Mouse (Mus musculus) adipose tissue, adult 10 weeks (tissue): ENCODE data around the gene 2010005H15Rik. TPM values are rescaled to one million over a fixed set of nuclear protein-coding genes. Genes with fewer than 3 reads are reported as not detected.

ENCODE experiments used
- polyA plus RNA-seq: library from polyadenylated mRNA; stranded (reverse); fragments of 350-450 nt; fragmentation: Illumina TruSeq; extraction: RNeasy Lipid Tissue Mini Kit (QIAGEN cat#74804); gene quantifications from one replicate; pipeline ENCODE4 v1.2.3, GENCODE M21; 2014; ENCODE audit warnings: low read depth, low replicate concordance

Gene 2010005H15Rik
- polyA plus RNA-seq: not detected

GRCm38 (mm10) chr16:36221168-36221567 lies at the start of gene 2010005H15Rik:
Gene 2010005H15Rik, plus strand, starts transcription at chr16:36221468.

GRCm38 (mm10) chr16:36183912-36184311 lies 37.4 kb upstream of the 2010005H15Rik start, which contains the start of gene Gm5483:
Gene Gm5483, plus strand, starts transcription at chr16:36184212.

GRCm38 (mm10) chr16:36209967-36210453 lies 11.3 kb upstream of the 2010005H15Rik start, which contains the start of gene Gm5416:
Gene Gm5416, plus strand, starts transcription at chr16:36210403.

GRCm38 (mm10) chr16:36276796-36277195 lies 55.5 kb downstream of the 2010005H15Rik start, which contains the start of gene Stfa1:
Gene Stfa1, plus strand, starts transcription at chr16:36276951.

Other genes starting within 250 kb of the 2010005H15Rik start
- 23.0 TPM for gene Kpna1, start 242.7 kb upstream of the 2010005H15Rik start, polyA plus RNA-seq
- 6.1 TPM for gene Wdr5b, start 180.3 kb upstream of the 2010005H15Rik start, polyA plus RNA-seq
- 102 TPM for gene Fam162a, start 149.9 kb upstream of the 2010005H15Rik start, polyA plus RNA-seq
- gene Ccdc58, start 149.8 kb upstream of the 2010005H15Rik start, polyA plus RNA-seq: 25.4 TPM
- gene Csta1, start 90.2 kb upstream of the 2010005H15Rik start, polyA plus RNA-seq: not detected
- gene Stfa2l1, start 64.7 kb upstream of the 2010005H15Rik start, polyA plus RNA-seq: not detected
- not detected for gene Gm5483, start 37.3 kb upstream of the 2010005H15Rik start, polyA plus RNA-seq
- not detected for gene Gm5416, start 11.1 kb upstream of the 2010005H15Rik start, polyA plus RNA-seq
- gene Stfa1, start 55.5 kb downstream of the 2010005H15Rik start, polyA plus RNA-seq: not detected
- gene BC117090, start 112.9 kb downstream of the 2010005H15Rik start, polyA plus RNA-seq: not detected
- gene BC100530, start 146.3 kb downstream of the 2010005H15Rik start, polyA plus RNA-seq: not detected
- not detected for gene Stfa2, start 187.0 kb downstream of the 2010005H15Rik start, polyA plus RNA-seq
- gene Stfa3, start 233.9 kb downstream of the 2010005H15Rik start, polyA plus RNA-seq: not detected